Mouse (Mus musculus) testis, postnatal 14 days (tissue): ENCODE data around the gene Sox1.

Experiments
- DNase-seq: peaks from one replicate; pipeline ENCODE4 v3.0.0; 2021; ENCODE audit warnings: low spot score

Gene Sox1

GRCm38 (mm10) chr8:12389116-12389471, 6.0 kb upstream of the Sox1 start:
- no peak for DNase-seq

- no peak for DNase-seq
Measured at GRCm38 (mm10) chr8:12389801-12390639, 5.1 kb upstream of the Sox1 start.

- no peak for DNase-seq
Measured at GRCm38 (mm10) chr8:12390640-12391365, 4.3 kb upstream of the Sox1 start.

DNA sequence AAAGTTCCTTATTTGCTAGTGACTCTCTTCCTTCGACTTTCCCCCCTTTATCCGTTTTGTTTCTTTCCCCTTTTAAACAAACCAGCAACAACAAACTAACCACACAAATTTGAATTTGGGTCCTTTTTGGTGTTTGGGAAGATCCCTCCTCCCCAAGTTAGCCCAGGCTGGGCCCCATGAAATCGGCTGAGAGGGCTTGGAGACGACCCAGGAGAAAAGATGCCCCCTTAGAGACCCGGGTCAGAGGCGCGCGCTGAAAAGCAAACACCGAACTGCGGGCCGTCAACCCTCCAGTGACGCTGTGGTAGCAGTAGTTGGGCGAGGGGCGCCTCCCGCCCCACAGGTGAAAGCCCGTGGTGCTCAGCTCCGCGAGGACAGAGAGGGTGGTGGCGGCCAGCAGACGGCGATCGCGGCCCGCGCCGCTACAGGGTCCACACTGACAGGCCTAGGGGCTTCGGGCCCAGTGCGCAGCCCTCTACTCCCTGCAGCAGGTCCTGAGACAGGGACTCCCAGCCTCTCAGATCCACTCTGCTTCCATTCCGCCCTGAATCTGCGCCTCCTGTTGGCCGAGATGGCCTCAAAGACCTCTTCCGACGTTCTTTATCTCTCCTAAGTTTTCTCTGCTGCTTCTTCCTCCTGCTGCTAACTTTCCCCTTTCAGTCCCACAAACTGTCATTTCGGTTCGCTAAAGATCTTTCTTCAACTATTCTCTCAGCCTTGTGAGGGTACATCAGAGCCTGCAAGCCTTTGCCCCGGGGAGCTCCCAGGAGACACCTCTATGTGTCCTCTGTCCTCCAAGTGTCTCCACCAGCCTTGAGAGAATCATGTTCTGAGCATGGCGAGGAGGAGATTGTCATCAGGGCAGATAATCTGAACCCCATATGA, 3.5 kb upstream of the Sox1 start:
- no peak for DNase-seq

GRCm38 (mm10) chr8:12392801-12393200, 2.3 kb upstream of the Sox1 start:
- no peak for DNase-seq

GRCm38 (mm10) chr8:12394385-12395000, 602 bp upstream of the Sox1 start:
- no peak for DNase-seq

GRCm38 (mm10) chr8:12396501-12397345, 1.6 kb downstream of the Sox1 start:
- DNase-seq: no peak

DNA sequence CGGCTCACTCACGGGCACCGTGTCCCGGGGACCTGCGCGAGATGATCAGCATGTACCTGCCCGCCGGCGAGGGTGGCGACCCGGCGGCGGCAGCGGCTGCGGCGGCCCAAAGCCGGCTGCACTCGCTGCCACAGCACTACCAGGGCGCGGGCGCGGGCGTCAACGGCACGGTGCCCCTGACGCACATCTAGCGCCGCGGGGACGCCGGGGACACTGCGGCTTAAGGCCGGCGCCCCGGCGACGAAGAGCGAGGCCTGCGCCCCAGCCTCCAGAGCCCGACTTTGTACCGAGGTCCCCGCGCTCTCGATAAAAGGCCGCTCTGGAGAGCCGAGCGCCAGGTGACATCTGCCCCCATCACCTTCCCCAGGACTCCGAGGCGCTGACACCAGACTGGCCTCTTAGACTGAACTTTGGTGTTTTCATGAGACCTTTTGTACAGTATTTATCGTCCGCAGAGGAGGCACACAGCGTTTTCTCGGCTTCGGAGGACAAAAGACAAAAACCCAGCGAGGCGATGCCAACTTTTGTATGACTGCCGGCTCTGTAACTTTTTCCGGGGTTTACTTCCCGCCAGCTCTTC, 2.3 kb downstream of the Sox1 start:
- DNase-seq: no peak

DNA sequence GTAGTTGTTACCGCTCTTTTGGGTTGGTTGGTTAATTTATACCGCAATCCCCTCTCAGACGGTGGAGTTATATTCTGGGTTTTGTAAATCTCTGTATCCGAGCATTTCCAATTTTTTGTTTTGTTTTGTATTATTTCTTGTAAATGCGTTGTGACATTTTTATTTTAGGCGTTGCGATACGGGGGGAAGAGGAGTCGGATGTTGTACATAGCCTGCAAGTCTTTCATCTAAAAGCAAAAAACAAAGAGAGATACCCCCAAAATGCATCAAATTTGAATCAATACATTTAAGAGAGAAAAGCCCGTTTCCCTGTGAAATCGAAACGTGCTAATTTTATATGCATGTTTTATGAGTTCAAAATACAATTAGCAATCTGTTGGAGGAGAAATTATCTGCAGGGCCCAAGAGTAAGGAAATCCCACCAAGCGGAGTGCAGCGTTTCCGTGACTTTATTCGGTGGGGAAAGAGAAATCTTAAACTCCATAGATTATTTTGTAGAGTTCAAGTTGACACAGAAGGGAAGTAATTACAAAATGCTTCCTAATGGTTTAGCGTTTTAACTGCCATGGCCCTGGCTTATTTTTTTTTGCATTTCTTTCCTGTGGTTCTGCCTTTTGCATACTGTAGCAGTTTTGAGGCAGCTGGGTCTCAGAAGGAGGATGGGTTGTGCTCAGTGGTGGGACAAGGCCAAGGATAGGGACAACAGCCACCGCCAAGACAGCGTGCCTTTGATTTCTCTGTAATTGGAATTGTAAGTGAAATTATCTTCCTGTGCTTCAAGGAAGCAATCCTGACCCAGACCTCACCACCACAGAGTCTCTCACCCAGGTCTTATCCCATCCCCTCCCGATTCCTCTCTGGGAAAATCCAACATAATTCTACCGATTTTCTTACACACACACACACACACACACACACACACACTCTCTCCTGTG, 3.2 kb downstream of the Sox1 start:
- DNase-seq: no peak

- no peak for DNase-seq
Measured at GRCm38 (mm10) chr8:12399421-12400205, 4.5 kb downstream of the Sox1 start.

DNA sequence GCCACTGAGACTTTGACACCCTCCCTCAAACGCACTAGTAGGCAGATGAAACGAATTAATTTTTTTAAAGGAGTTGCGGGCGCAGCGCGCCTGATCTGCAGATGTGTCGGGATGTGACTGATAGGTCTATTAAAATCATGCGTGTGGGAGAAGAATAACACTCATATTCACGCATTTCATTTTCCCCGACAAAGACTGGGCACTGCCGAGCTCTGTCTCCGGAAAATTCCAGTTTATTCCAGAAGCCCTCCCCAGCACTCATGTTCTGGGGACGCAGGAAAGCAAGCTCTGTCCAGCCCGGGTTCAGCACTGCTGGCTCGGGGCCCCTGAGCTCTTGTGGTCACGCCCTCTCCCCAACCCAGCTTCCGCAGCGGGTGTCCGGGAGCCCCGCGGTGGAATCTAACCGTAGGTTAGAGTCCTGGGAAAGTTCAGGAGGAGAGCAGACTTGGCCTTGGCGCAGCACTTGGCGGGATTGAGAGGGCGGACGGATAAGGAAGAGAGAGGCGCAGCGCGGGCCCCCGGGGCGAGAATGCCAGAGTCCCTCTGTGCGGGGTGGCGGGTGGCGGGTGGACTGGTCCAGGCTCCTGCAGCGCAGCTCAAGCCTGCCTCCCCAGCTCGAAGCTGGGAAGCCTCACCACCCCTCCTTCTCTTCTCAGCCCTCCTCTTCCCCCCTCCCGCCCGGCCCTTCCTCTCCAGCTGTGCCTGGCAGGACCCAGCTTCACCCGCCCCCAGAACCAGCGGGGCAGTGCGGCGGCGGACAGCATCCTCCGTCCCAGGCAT, 5.7 kb downstream of the Sox1 start:
- DNase-seq: no peak

GRCm38 (mm10) chr8:12401391-12402270, 6.5 kb downstream of the Sox1 start:
- DNase-seq: no peak

- DNase-seq: no peak
Measured at GRCm38 (mm10) chr8:12402709-12403108, 7.6 kb downstream of the Sox1 start.

- no peak for DNase-seq
Measured at GRCm38 (mm10) chr8:12408020-12408419, 12.9 kb downstream of the Sox1 start.

DNA sequence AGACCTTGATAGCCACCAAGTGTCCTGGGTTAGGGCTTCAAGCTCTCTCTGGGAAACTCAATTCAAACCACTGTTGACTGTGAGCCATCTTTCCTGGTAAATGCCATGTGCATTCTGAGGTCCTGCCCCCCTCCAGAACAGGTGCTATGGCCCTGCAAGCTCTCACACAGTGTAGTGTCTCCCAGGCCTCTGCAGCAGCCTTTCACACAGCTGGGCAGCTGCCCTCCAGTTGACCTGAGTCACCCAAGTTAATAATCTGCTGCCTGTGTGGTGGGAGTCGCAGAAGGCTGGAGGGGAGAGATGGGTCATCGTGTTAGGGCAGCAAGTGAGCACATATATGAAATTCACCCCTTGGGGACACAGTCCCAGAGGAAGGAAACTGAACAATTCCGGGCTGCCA, 14.9 kb downstream of the Sox1 start:
- no peak for DNase-seq

DNA sequence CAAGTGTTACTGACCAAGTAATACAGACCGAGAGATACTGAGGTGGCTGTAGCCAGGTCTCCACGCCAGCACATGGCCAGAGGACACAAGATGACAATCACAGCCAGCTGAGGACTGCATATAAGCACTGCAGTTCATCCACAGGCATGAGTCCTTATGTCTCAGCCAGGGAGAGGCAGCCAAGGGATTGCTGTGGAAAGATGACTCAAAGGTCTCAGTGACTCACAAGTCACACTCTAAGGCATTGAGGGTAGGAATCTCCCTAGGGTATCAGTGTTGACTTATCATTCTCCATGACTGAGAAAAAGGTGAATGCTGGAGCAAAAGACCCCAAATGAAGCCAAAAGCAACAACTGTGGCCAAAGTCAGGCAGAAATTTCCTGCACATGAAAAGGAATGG, 22.0 kb downstream of the Sox1 start:
- no peak for DNase-seq

- no peak for DNase-seq
Measured at GRCm38 (mm10) chr8:12420537-12420936, 25.4 kb downstream of the Sox1 start.
